Mouse (Mus musculus): ENCODE measurements at regions not wholly inside any gene's neighbourhood (a gene's known extent, or its start where the extent isn't known, plus 50 kb on each side); places are given as distances from the start of the nearest gene placed in this dataset.
A peak's percentile ranks its signal among the peaks of the same experiment; 100 is the strongest.

DNA sequence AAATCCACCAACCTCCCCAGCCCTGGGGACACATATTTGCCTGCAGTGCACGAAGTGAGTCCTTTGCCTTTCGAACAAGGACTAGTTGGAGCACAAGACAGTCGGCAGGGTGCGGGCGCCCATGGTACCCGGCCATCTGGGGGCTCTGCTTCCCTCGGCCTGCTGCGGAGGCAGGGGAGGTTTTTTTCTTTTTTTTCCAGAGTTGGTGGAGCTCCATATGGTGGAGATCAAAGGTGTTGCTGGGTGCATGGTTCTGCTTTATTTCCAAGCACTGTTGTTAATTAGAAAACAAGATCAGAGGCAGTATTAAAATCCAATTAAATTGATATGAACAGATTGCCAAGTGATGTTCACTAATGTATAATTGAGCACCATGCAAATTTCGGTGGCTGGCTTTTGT is 225.4 kb downstream of the Bcl11b start:
- no peak overlapping the region for H3K27ac ChIP-seq (replicated peaks; ENCODE audit: low read depth, low read length)
- H3K9ac ChIP-seq (replicated peaks; ENCODE audit: low read length) = no peak overlapping the region
- no peaks in the 10 kb centered on the region for H3K27me3 ChIP-seq (ENCODE audit: control insufficient read depth, insufficient read depth, low read length)
- no peaks in the 10 kb centered on the region for H3K36me3 ChIP-seq (replicated peaks; ENCODE audit: control insufficient read depth, insufficient read depth, low read depth, low read length)
- H3K4me3 ChIP-seq (ENCODE audit: low read depth, low read length) = no peak overlapping the region
- H3K4me2 ChIP-seq (ENCODE audit: low read depth, low read length) = no peak overlapping the region
- 76% methylated on average over 9 of the region's 9 CpGs for WGBS
- no peak for DNase-seq (ENCODE audit: low spot score)
- H3K4me1 ChIP-seq (ENCODE audit: control insufficient read depth, insufficient read depth, low read length) = no peaks in the 10 kb centered on the region
- no peak for ATAC-seq (replicated peaks; ENCODE audit: insufficient number of reproducible peaks, low FRiP score, low TSS enrichment, low read depth)
- no peaks in the 10 kb centered on the region for H3K9me3 ChIP-seq (replicated peaks; ENCODE audit: control insufficient read depth, low read length)

DNA sequence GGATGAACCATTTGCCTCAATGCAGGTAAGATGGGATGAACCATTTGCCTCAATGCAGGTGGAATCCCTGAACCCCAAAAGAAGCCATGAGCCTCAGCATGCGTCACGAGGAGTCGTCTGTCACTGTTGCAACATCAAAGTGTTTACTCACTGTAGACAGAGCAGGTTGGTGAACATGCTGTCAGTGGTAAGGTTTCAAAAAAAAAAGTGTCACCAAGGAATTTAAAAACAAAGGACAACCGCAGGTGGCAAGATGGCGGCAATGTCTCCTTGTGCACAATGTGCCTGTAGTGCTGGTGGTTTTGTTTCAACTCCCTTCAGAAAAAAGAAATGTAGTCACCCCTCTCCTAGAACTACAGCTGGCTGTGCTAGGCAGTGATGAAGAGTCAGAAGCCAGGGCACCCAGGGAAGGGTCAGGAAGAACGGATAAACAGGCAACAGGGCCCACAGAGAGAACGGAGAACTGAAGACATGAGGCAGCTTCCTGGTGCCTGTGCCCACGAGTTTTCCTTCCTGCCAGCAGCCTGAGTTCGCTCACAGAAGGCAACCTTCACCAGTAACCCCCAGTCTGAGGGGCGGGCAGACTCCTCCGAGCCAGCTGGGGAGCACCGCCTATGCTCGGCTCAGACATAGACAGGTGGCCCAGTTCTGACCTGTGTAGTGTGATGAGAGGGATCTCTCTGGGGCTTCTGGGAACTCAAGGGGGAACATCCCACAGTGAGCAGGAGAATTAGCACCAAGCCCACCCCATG is 223.9 kb downstream of the Bcl11b start:
- H3K27ac ChIP-seq (replicated peaks; ENCODE audit: low read depth, low read length) = no peak overlapping the region
- H3K27me3 ChIP-seq (ENCODE audit: control insufficient read depth, insufficient read depth, low read length) = no peaks in the 10 kb centered on the region
- no peaks in the 10 kb centered on the region for H3K36me3 ChIP-seq (replicated peaks; ENCODE audit: control insufficient read depth, insufficient read depth, low read depth, low read length)
- no peak overlapping the region for H3K4me3 ChIP-seq (ENCODE audit: low read depth, low read length)
- H3K9ac ChIP-seq (replicated peaks; ENCODE audit: low read length) = no peak overlapping the region
- WGBS = 85% methylated on average over 13 of the region's 13 CpGs
- no peak overlapping the region for H3K4me2 ChIP-seq (ENCODE audit: low read depth, low read length)
- DNase-seq (ENCODE audit: low spot score) = no peak
- H3K9me3 ChIP-seq (replicated peaks; ENCODE audit: control insufficient read depth, low read length) = no peaks in the 10 kb centered on the region
- ATAC-seq (replicated peaks; ENCODE audit: insufficient number of reproducible peaks, low FRiP score, low TSS enrichment, low read depth) = no peak
- no peaks in the 10 kb centered on the region for H3K4me1 ChIP-seq (ENCODE audit: control insufficient read depth, insufficient read depth, low read length)

DNA sequence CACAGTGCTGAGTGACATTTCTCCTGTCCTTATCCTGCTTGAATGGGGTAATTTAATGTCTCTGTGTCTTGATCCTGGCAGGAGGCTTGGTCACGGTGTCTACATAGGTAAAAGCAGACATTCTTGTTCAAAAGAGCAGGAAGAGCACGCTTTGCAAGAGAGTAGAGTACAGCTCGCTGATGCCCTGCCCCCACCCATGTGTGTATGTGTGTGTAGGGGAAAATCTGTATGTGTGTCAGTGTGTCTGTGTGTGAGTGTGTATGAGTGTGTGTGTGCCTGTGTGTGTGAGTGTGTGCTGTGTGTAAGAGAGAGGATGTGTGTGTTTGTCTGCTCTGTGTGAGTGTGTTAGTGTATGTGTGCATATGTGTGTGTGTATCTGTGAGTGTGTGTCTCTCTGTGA is 221.3 kb downstream of the Bcl11b start:
- ATAC-seq (replicated peaks; ENCODE audit: insufficient number of reproducible peaks, low FRiP score, low TSS enrichment, low read depth) = no peak
- DNase-seq (ENCODE audit: low spot score) = no peak

DNA sequence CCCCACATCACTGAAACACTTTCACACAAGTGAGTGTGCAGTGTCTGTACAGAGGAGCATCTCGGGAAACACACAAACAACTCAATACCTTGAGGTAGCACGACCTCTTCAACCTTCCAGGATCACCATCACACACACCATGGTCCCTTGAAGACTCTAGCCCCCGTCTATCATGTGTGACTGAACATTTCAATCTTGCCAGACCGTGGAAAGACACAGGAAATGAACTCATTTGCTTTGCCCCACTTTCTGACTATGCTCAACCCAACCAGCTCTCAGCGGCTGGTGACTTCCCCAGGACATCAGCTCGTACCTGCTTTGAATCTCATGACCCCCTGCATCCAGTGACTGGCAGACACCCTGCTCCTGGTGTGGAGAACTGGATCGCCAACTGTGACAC is 219.6 kb downstream of the Bcl11b start:
- Histone ChIP-seq H3K9ac (replicated peaks; ENCODE audit: low read length) (no peak overlapping the region), H3K36me3 (replicated peaks; ENCODE audit: control insufficient read depth, insufficient read depth, low read depth, low read length) (no peaks in the 10 kb centered on the region), H3K9me3 (replicated peaks; ENCODE audit: control insufficient read depth, low read length) (no peaks in the 10 kb centered on the region), H3K4me3 (ENCODE audit: low read depth, low read length) (no peak overlapping the region), H3K27ac (replicated peaks; ENCODE audit: low read depth, low read length) (no peak overlapping the region), H3K4me2 (ENCODE audit: low read depth, low read length) (no peak overlapping the region), H3K4me1 (ENCODE audit: control insufficient read depth, insufficient read depth, low read length) (no peaks in the 10 kb centered on the region), H3K27me3 (ENCODE audit: control insufficient read depth, insufficient read depth, low read length) (no peaks in the 10 kb centered on the region)
- no peak for DNase-seq (ENCODE audit: low spot score)
- ATAC-seq (replicated peaks; ENCODE audit: insufficient number of reproducible peaks, low FRiP score, low TSS enrichment, low read depth) = no peak
- 73% methylated on average over 7 of the region's 7 CpGs for WGBS

More for the DNA sequence above, 221.3 kb downstream of the Bcl11b start:
- Histone ChIP-seq H3K27me3 (ENCODE audit: control insufficient read depth, insufficient read depth, low read length) (no peaks in the 10 kb centered on the region), H3K27ac (replicated peaks; ENCODE audit: low read depth, low read length) (no peak overlapping the region), H3K36me3 (replicated peaks; ENCODE audit: control insufficient read depth, insufficient read depth, low read depth, low read length) (no peaks in the 10 kb centered on the region), H3K4me2 (ENCODE audit: low read depth, low read length) (no peak overlapping the region), H3K9me3 (replicated peaks; ENCODE audit: control insufficient read depth, low read length) (no peaks in the 10 kb centered on the region), H3K4me1 (ENCODE audit: control insufficient read depth, insufficient read depth, low read length) (no peaks in the 10 kb centered on the region), H3K9ac (replicated peaks; ENCODE audit: low read length) (no peak overlapping the region), H3K4me3 (ENCODE audit: low read depth, low read length) (no peak overlapping the region)
- WGBS = 75% methylated on average over 3 of the region's 3 CpGs

DNA sequence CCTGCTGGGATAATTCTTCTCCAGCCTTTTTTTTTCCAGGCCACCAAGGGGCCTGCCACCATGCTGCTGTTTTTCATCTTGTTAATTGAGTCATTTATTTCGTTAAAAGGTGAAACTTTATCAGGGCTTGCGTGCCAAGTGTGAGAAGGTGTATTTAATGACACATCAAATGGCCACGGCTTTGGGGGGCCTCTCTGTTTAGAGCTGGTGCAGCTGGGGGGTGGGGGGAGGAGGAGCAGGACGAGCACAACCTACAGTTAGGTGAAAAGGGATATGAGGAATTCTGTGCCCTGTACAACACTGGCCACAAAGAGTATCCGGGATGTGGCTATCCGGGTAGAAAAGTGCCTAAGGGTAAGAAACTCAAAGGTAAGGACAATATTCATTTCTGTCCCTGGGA is 213.6 kb downstream of the Bcl11b start:
- no peaks in the 10 kb centered on the region for H3K4me1 ChIP-seq (ENCODE audit: control insufficient read depth, insufficient read depth, low read length)
- 31% methylated on average over 6 of the region's 6 CpGs for WGBS
- no peaks in the 10 kb centered on the region; the same call in none of the 2 replicates for H3K9me3 ChIP-seq (replicated peaks; ENCODE audit: control insufficient read depth, low read length)
- H3K4me3 ChIP-seq (ENCODE audit: low read depth, low read length) = no peak overlapping the region
- no peak for DNase-seq (ENCODE audit: low spot score)
- H3K9ac ChIP-seq (replicated peaks; ENCODE audit: low read length) = no peak overlapping the region
- H3K36me3 ChIP-seq (replicated peaks; ENCODE audit: control insufficient read depth, insufficient read depth, low read depth, low read length) = no peaks in the 10 kb centered on the region
- H3K4me2 ChIP-seq (ENCODE audit: low read depth, low read length) = no peak overlapping the region
- H3K27me3 ChIP-seq (ENCODE audit: control insufficient read depth, insufficient read depth, low read length) = no peaks in the 10 kb centered on the region
- no peak overlapping the region for H3K27ac ChIP-seq (replicated peaks; ENCODE audit: low read depth, low read length)
- ATAC-seq (replicated peaks; ENCODE audit: insufficient number of reproducible peaks, low FRiP score, low TSS enrichment, low read depth) = no peak

DNA sequence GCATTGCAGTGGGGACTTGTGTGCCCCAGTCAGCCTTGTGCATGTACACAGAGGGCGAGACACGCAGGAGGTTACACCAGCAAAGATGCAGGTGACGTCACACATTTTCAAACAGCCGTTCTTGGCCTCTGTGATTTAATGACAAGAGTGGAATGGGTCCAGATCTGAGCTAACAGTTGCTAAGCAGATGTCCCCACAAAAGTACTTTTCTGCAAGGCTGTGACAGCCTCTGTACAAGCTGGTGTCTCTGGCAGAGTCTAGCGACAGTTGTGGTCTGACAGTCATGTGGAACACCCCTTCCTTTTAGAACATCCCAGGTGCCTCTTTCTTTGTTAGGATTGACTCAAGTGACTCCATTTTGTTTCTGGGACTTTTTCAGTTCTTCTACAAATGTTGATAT is 203.1 kb downstream of the Bcl11b start:
- Histone ChIP-seq H3K9ac (replicated peaks; ENCODE audit: low read length) (no peak overlapping the region), H3K36me3 (replicated peaks; ENCODE audit: control insufficient read depth, insufficient read depth, low read depth, low read length) (no peaks in the 10 kb centered on the region), H3K4me3 (ENCODE audit: low read depth, low read length) (no peak overlapping the region), H3K27me3 (ENCODE audit: control insufficient read depth, insufficient read depth, low read length) (no peaks in the 10 kb centered on the region), H3K9me3 (replicated peaks; ENCODE audit: control insufficient read depth, low read length) (no peaks in the 10 kb centered on the region), H3K4me2 (ENCODE audit: low read depth, low read length) (no peak overlapping the region), H3K27ac (replicated peaks; ENCODE audit: low read depth, low read length) (no peak overlapping the region), H3K4me1 (ENCODE audit: control insufficient read depth, insufficient read depth, low read length) (0 out of 2 replicates have a peak, but pooled peaks cover 3% of the 10 kb centered on the region)
- no peak for DNase-seq (ENCODE audit: low spot score)
- 88% methylated on average over 5 of the region's 5 CpGs for WGBS
- no peak for ATAC-seq (replicated peaks; ENCODE audit: insufficient number of reproducible peaks, low FRiP score, low TSS enrichment, low read depth)

DNA sequence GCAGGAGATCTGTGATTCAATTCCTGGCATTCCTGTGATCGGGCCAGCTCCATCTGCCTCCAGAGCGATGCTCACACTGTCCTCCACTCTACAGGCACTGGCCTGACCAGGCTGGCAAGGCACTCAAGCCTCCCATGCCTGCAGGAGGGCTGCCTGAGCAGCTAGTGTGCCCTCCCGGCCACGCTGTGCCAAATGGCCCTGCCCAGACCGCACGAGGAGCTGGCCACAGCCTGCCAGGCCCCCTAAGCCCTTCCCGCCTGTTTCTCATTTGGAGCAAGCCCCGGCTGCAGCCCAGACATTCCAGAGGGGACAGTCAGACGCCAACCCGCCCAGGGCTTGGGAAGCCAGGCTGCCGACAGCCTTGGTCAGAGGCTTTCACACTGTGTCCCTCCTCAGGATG is 195.8 kb downstream of the Bcl11b start:
- H3K4me1 ChIP-seq (ENCODE audit: control insufficient read depth, insufficient read depth, low read length) = peaks cover 10% of the 10 kb centered on the region
- peak overlapping the region; percentile 22; the same call in 1 of the 2 replicates for H3K9ac ChIP-seq (replicated peaks; ENCODE audit: low read length)
- no peaks in the 10 kb centered on the region for H3K36me3 ChIP-seq (replicated peaks; ENCODE audit: control insufficient read depth, insufficient read depth, low read depth, low read length)
- peak; percentile 58; the same call in 1 of the 2 replicates for ATAC-seq (replicated peaks; ENCODE audit: insufficient number of reproducible peaks, low FRiP score, low TSS enrichment, low read depth)
- no peaks in the 10 kb centered on the region for H3K9me3 ChIP-seq (replicated peaks; ENCODE audit: control insufficient read depth, low read length)
- no peak overlapping the region for H3K27ac ChIP-seq (replicated peaks; ENCODE audit: low read depth, low read length)
- WGBS = 9% methylated on average over 11 of the region's 11 CpGs
- no peaks in the 10 kb centered on the region for H3K27me3 ChIP-seq (ENCODE audit: control insufficient read depth, insufficient read depth, low read length)
- no peak overlapping the region for H3K4me3 ChIP-seq (ENCODE audit: low read depth, low read length)
- peak overlapping the region; percentile 19; the same call in 1 of the 2 replicates for H3K4me2 ChIP-seq (ENCODE audit: low read depth, low read length)
- DNase-seq (ENCODE audit: low spot score) = peak; percentile 76

DNA sequence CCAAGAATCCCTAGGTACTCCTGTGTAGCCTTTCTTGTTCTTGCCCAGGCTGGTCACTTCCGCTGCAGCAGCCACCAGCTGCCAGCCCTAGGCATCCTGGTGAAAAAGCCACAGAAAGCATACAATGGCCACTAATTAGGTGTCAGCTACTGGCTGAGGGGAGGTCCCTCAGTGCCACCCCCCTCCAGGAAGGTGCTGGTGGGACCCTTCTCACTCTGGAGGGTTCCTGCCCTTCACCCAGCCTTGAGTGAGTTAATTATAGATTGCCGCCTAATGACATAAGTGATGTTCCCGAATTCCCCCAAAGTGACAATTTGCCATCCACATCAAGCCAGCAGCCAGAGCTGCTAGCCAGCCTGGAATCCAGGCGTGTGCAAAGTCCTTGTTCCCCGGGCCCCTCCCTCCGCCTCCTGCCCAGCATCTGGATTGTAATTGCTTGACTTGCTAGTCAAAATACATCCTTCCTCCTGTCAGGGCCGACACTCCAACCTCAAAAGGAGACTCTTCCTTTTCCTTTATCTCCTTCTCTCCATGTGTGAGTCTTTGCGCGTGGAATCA is 195.2 kb downstream of the Bcl11b start:
- Histone ChIP-seq H3K9ac (replicated peaks; ENCODE audit: low read length) (peak overlapping the region; percentile 22; the same call in 1 of the 2 replicates), H3K4me1 (ENCODE audit: control insufficient read depth, insufficient read depth, low read length) (peaks cover 10% of the 10 kb centered on the region), H3K4me2 (ENCODE audit: low read depth, low read length) (no peak overlapping the region; the same call in 1 of the 2 replicates), H3K36me3 (replicated peaks; ENCODE audit: control insufficient read depth, insufficient read depth, low read depth, low read length) (no peaks in the 10 kb centered on the region), H3K9me3 (replicated peaks; ENCODE audit: control insufficient read depth, low read length) (no peaks in the 10 kb centered on the region), H3K27ac (replicated peaks; ENCODE audit: low read depth, low read length) (no peak overlapping the region), H3K4me3 (ENCODE audit: low read depth, low read length) (no peak overlapping the region), H3K27me3 (ENCODE audit: control insufficient read depth, insufficient read depth, low read length) (no peaks in the 10 kb centered on the region)
- DNase-seq (ENCODE audit: low spot score) = peak; percentile 65
- 25% methylated on average over 9 of the region's 9 CpGs for WGBS
- ATAC-seq (replicated peaks; ENCODE audit: insufficient number of reproducible peaks, low FRiP score, low TSS enrichment, low read depth) = 0 out of 2 replicates have a peak, but pooled peaks have one; percentile 50

All from embryonic facial prominence, embryonic 11.5 days (tissue).